Mouse (Mus musculus) B cell, adult 67 days (primary cell): ENCODE measurements around the gene Olfr1500. TPM values are rescaled to one million over a fixed set of nuclear protein-coding genes. Genes with fewer than 3 reads are reported as not detected.

Experiments
- total RNA-seq, 2 experiments: library from RNA; stranded (reverse); gene quantifications; 4 replicates each; pipeline ENCODE4 v1.2.4; 2023

Olfr1500 gene
- total RNA-seq = not detected

GRCm38 (mm10) chr19:13830388-13830787 lies at the start of gene Olfr1500:
Olfr1500 (minus strand) TSS chr19:13830488.

DNA sequence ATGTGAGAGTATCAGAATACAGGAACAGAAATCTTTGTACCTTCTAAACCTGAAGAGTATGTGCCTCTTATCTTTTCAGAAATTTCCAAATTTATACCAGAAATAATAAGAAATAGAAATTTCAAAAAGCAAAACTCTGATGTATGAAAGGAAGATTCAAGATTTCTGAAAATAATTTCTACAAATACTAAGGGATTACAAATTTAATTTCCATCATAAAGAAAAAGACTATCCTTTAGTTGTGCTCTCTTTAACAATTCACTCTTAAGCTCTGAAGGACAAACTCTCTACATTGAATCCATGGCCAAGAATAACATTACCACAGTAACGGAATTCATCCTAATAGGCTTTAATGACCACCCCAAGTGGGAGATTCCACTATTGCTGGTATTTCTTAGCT lies 31.2 kb upstream of the Olfr1500 start, which contains the start of gene Olfr1502:
TSS of gene Olfr1502 (plus strand) at position 301 of the 400 bp plus-strand sequence.

DNA sequence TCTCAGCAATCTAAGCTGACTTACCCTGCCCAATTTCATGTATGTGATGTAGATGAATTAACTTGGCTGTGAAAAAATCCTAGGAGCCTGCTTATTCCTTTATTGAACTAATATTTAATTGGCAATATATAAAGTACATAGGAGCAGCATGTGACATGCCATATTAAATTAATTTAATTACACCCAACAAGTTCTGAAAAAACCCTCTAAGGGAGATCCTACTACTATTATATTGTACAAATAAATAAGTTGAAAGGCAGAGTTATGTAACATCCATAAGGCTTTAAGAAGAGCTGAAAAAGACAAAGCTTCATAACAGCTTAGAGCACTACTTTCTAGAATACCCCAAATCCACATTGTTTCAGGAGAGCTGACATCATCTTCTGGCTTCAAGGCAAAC lies 20.3 kb upstream of the Olfr1500 start, which contains the start of gene Olfr1501:
TSS of gene Olfr1501 (minus strand) at position 101 of the 400 bp plus-strand sequence.

DNA sequence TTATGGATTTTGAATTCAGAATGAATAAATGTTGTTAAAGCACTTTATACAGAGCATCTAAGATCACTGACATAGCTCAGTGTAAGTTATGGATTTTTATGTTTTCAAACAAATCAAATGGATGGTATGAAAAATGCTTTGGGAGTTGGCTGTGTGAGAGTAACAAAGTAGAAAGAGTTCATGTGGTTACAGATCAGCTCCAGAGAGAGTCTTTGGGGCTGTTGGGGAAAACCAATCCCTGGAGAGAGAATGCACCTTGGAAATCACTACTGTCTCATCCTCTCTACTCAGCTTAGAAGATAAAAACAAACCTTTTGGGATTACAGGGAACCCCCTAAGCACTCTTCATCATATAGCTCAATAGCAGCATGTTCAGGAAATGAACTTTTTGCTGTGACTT lies 10.9 kb downstream of the Olfr1500 start, which contains the start of gene Olfr1499:
TSS of gene Olfr1499 (minus strand) at position 101 of the 400 bp plus-strand sequence.

DNA sequence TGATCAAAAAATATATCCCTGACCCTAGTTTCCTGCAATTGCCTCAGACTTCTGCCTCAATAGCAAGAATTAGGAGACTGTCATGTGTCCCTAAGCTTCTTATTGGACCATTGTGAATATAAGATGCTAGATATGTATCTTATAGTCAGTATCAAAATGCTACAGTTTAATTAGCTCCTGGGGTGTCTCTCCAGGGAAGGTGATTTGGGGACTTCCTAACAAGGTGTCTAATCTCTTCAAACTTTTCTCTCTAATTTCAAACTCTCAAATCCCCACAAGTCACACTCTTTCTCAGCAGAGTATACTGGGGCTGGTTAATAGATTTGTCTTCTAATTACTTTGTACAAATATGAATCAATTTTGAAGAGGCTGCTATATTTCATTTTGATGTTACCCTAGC lies 32.2 kb downstream of the Olfr1500 start, which contains the start of gene Olfr1497:
TSS of gene Olfr1497 (minus strand) at position 101 of the 400 bp plus-strand sequence.

GRCm38 (mm10) chr19:13777578-13777977 lies 52.7 kb downstream of the Olfr1500 start, which contains the start of gene Olfr1496:
Olfr1496 (plus strand) TSS chr19:13777878.

Other genes starting within 250 kb of the Olfr1500 start
- gene Olfr1484, start 247.0 kb downstream of the Olfr1500 start, total RNA-seq = not detected
- not detected for gene Olfr1487, start 213.1 kb downstream of the Olfr1500 start, total RNA-seq
- not detected for gene Olfr1489, start 198.9 kb downstream of the Olfr1500 start, total RNA-seq
- not detected for gene Olfr1490, start 179.4 kb downstream of the Olfr1500 start, total RNA-seq
- not detected for gene Olfr1491, start 133.2 kb downstream of the Olfr1500 start, total RNA-seq
- not detected for gene Olfr1493-ps1, start 107.2 kb downstream of the Olfr1500 start, total RNA-seq
- gene Olfr1494, start 90.8 kb downstream of the Olfr1500 start, total RNA-seq = not detected
- gene Olfr1495, start 65.9 kb downstream of the Olfr1500 start, total RNA-seq = not detected
- not detected for gene Olfr1496, start 52.6 kb downstream of the Olfr1500 start, total RNA-seq
- not detected for gene Olfr1497, start 32.3 kb downstream of the Olfr1500 start, total RNA-seq
- gene Olfr1499, start 11.0 kb downstream of the Olfr1500 start, total RNA-seq = not detected
- not detected for gene Olfr1501, start 20.2 kb upstream of the Olfr1500 start, total RNA-seq
- not detected for gene Olfr1502, start 31.3 kb upstream of the Olfr1500 start, total RNA-seq
- gene Olfr1504, start 67.4 kb upstream of the Olfr1500 start, total RNA-seq = not detected
- gene Olfr1505, start 83.0 kb upstream of the Olfr1500 start, total RNA-seq = not detected